ENCODE assay signal across 8 mouse cellular contexts in the genomic region with DNA sequence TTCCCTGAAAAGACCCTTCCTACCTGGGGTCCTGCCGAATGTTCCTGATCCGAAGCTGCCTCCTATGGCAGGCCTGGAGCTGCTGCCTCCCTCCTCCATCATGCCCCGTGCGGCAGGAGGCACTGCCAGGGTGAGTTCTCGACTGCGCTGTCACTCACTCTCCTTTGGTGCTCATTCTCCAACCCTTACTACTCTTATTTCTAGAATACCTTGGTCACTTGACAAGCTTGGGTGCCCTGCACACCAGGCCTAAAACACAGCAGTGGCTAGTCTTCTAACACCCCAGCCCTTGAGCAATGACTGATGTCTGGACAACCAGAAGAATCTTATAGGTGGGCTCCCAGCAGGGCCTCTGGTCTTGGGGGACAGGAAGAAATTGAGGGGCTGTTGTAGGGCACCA. TPM values are rescaled to one million over a fixed set of nuclear protein-coding genes. Genes with fewer than 3 reads are reported as not detected.
DNase-seq lines count a peak whose midpoint lies in the region; ATAC-seq and TF ChIP-seq lines count a peak whose summit lies in the region.
"Not testable (repeated sequence)": the region's sequence is repeated elsewhere in the genome, so short reads cannot be mapped to it uniquely, and the experiment has no call there.

No protein-coding gene starts in this region.

- not testable (repeated sequence) for TF ChIP-seq CTCF in stomach, postnatal 0 days (IDR thresholded peaks at IDR 0.05; ENCODE audit: low read depth)

- not testable (repeated sequence) for H3K4me1 ChIP-seq in hindbrain, embryonic 14.5 days (replicated peaks; ENCODE audit: control insufficient read depth, insufficient read depth, low read length); kidney, embryonic 14.5 days (ENCODE audit: control insufficient read depth, insufficient read depth, low read length); liver, embryonic 12.5 days; midbrain, embryonic 16.5 days (ENCODE audit: control insufficient read depth, insufficient read depth, low read length); stomach, postnatal 0 days (replicated peaks; ENCODE audit: control insufficient read depth, insufficient read depth)

- H3K9ac ChIP-seq in hindbrain, embryonic 14.5 days; kidney, embryonic 14.5 days (ENCODE audit: low read depth, low read length); liver, embryonic 12.5 days; midbrain, embryonic 16.5 days (ENCODE audit: low read depth, low read length); stomach, postnatal 0 days (ENCODE audit: low read length): not testable (repeated sequence)

- H3K4me2 ChIP-seq in hindbrain, embryonic 14.5 days (replicated peaks); kidney, embryonic 14.5 days (replicated peaks; ENCODE audit: low read depth, low read length); liver, embryonic 12.5 days; midbrain, embryonic 16.5 days (ENCODE audit: low read length); stomach, postnatal 0 days (replicated peaks; ENCODE audit: low read depth): not testable (repeated sequence)

- H3K9me3 ChIP-seq in hindbrain, embryonic 14.5 days (ENCODE audit: control insufficient read depth, low read length); kidney, embryonic 14.5 days (ENCODE audit: control insufficient read depth, low read length); liver, embryonic 12.5 days (replicated peaks); midbrain, embryonic 16.5 days (replicated peaks; ENCODE audit: control insufficient read depth, low read length, poor library complexity, severe bottlenecking); stomach, postnatal 0 days (ENCODE audit: control insufficient read depth, low read length): not testable (repeated sequence)

- TF ChIP-seq EP300 in stomach, postnatal 0 days (optimal IDR thresholded peaks at IDR 0.05) = not testable (repeated sequence)

- DNase-seq in hindbrain, embryonic 14.5 days (ENCODE audit: low spot score); stomach, postnatal 0 days (ENCODE audit: low spot score): not testable (repeated sequence)

- not testable (repeated sequence) for H3K27me3 ChIP-seq in hindbrain, embryonic 14.5 days (ENCODE audit: control insufficient read depth, insufficient read depth, low read length); kidney, embryonic 14.5 days (ENCODE audit: control insufficient read depth, insufficient read depth, low read length); liver, embryonic 12.5 days (replicated peaks); midbrain, embryonic 16.5 days (ENCODE audit: control insufficient read depth, insufficient read depth, low read depth, low read length); stomach, postnatal 0 days (ENCODE audit: control insufficient read depth, insufficient read depth, low read length)

- not testable (repeated sequence) for H3K27ac ChIP-seq in hindbrain, embryonic 14.5 days; kidney, embryonic 14.5 days (ENCODE audit: low read depth, low read length); liver, embryonic 12.5 days; midbrain, embryonic 16.5 days (ENCODE audit: low read length); stomach, postnatal 0 days (replicated peaks)

- peaks cover 23% of the 10 kb centered on the region for H3K36me3 ChIP-seq in hindbrain, embryonic 14.5 days (replicated peaks; ENCODE audit: control insufficient read depth, insufficient read depth)
- peaks cover 25% of the 10 kb centered on the region; the same call in 1 of the 2 replicates for H3K36me3 ChIP-seq in kidney, embryonic 14.5 days (ENCODE audit: control insufficient read depth, insufficient read depth, low read length)
- peaks cover 49% of the 10 kb centered on the region for H3K36me3 ChIP-seq in liver, embryonic 12.5 days
- H3K36me3 ChIP-seq in midbrain, embryonic 16.5 days (ENCODE audit: control insufficient read depth, insufficient read depth, low read length); stomach, postnatal 0 days (ENCODE audit: control insufficient read depth, insufficient read depth, low read length): not testable (repeated sequence)

- 98% methylated on average over 6 of the region's 6 CpGs for WGBS in hindbrain, embryonic 14.5 days
- WGBS in kidney, embryonic 14.5 days = 92% methylated on average over 6 of the region's 6 CpGs
- WGBS in liver, embryonic 12.5 days (ENCODE audit: insufficient replicate concordance) = 84% methylated on average over 6 of the region's 6 CpGs
- 95% methylated on average over 6 of the region's 6 CpGs for WGBS in midbrain, embryonic 16.5 days
- WGBS in stomach, postnatal 0 days = 94% methylated on average over 6 of the region's 6 CpGs

- H3K4me3 ChIP-seq in hindbrain, embryonic 14.5 days (replicated peaks; ENCODE audit: low read length); kidney, embryonic 14.5 days (ENCODE audit: low read length); liver, embryonic 12.5 days; midbrain, embryonic 16.5 days (ENCODE audit: low read depth, low read length); stomach, postnatal 0 days (ENCODE audit: low read depth, low read length): not testable (repeated sequence)

- ATAC-seq in common myeloid progenitor, adult 5-6 weeks (replicated peaks; ENCODE audit: low read depth, poor library complexity, severe bottlenecking) = peak; percentile 68
- peak; percentile 60 for ATAC-seq in granulocyte monocyte progenitor cell, adult 5-6 weeks (replicated peaks; ENCODE audit: poor library complexity, severe bottlenecking)
- peak; percentile 67; the same call in 1 of the 2 replicates for ATAC-seq in hindbrain, embryonic 14.5 days (ENCODE audit: low FRiP score)
- peak; percentile 68; the same call in 1 of the 2 replicates for ATAC-seq in kidney, embryonic 14.5 days (ENCODE audit: low FRiP score, low TSS enrichment)
- peak; percentile 42 for ATAC-seq in liver, embryonic 12.5 days
- peak; percentile 62 for ATAC-seq in megakaryocyte, adult 5-6 weeks (ENCODE audit: poor library complexity, severe bottlenecking)
- peak; percentile 52; the same call in 1 of the 2 replicates for ATAC-seq in midbrain, embryonic 16.5 days
- ATAC-seq in stomach, postnatal 0 days (ENCODE audit: low FRiP score, low TSS enrichment) = peak; percentile 65

RNA-seq across cellular contexts. Expression of gene Pisd, which starts 51.6 kb away (rescaled TPM):
- total RNA-seq in common myeloid progenitor, adult 5-6 weeks (2017) = 26.5 and 31.6 TPM in 2 replicates
- 51.5 and 77.4 TPM in 2 replicates for total RNA-seq in granulocyte monocyte progenitor cell, adult 5-6 weeks (2014; fragmentation: Nextera tagmentation)
- total RNA-seq in granulocyte monocyte progenitor cell, adult 5-6 weeks (2017) = 40.2 and 44.8 TPM in 2 replicates
- 93.6 and 94.6 TPM in 2 replicates for polyA plus RNA-seq in hindbrain, embryonic 14.5 days (2014; fragmentation: Nextera tagmentation; extraction: Ambion mirVana)
- polyA plus RNA-seq in kidney, embryonic 14.5 days (2014; fragmentation: Nextera tagmentation; extraction: Ambion mirVana) = 73.7 and 79.2 TPM in 2 replicates
- 42.9 and 46.7 TPM in 2 replicates for polyA plus RNA-seq in liver, embryonic 12.5 days (2016; fragmentation: Nextera tagmentation; extraction: Ambion mirVana)
- 51.6 and 52.1 TPM in 2 replicates for total RNA-seq in megakaryocyte, adult 5-6 weeks (2015)
- total RNA-seq in megakaryocyte, adult 5-6 weeks (2017) = 69.5 and 81.6 TPM in 2 replicates
- 107 and 109 TPM in 2 replicates for polyA plus RNA-seq in midbrain, embryonic 16.5 days (2015; fragmentation: Nextera tagmentation; extraction: Ambion mirVana)
- 69.4 and 71.7 TPM in 2 replicates for polyA plus RNA-seq in stomach, postnatal 0 days (2015; fragmentation: Nextera tagmentation; extraction: Ambion mirVana)
